Mouse (Mus musculus) ovary, postnatal 36 days (tissue): Measurements from ENCODE around the gene Col1a1.
"Not testable (repeated sequence)": the region's sequence is repeated elsewhere in the genome, so short reads cannot be mapped to it uniquely, and the experiment has no call there.

ENCODE experiments used
- DNase-seq: peaks from one replicate; pipeline ENCODE4 v3.0.0; 2022; ENCODE audit warnings: low spot score, mixed read lengths

Gene Col1a1

DNA sequence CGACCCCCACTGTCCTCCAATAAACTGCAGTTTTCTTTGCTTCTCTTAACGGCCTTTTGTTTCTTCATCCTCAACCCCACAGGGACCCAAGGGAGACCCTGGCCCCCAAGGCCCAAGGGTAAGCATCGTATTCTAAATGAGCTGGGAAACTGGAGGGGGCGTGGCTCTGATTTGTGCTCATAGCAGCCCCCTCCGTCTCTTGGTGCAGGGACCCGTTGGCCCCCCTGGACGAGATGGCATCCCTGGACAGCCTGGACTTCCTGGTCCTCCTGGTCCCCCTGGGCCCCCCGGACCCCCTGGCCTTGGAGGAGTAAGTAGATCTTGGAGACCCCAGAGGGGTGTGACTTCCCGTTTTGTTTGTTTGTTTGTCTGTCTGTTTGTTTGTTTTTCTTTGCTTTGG lies 2.3 kb downstream of the Col1a1 start:
- DNase-seq = no peak

DNA sequence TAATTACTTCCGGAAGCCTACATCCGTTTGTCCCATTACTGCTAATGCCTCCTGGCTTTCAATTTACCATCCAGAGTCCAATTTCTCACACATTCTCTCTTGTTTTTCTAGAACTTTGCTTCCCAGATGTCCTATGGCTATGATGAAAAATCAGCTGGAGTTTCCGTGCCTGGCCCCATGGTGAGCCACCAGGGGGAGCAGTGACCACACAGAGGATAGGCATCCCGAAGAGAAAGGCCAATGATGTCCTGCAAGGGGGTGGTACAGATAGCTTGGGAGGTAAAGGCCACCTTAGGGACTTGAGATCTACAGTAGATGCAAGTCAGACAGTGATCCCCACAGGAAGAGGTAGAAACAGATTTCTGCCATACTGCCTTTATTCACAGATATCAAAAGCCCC lies 3.3 kb downstream of the Col1a1 start:
- DNase-seq = peak; percentile 74

DNA sequence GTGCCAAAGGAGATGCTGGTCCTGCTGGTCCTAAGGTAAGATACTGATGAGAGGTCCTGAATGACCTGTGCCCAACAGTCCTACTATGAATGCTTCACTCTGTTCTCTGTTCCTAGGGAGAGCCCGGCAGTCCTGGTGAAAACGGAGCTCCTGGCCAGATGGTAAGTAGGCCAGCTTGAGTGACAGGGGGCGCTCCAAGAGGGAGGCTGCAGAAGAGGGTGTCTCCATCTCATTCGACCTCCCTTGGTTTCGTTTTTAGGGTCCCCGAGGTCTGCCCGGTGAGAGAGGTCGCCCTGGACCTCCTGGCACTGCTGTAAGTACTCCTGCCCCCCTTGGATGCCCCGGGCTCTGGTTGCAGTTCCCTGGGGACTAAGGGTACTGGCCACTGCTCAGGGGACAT lies 5.1 kb downstream of the Col1a1 start:
- no peak for DNase-seq

DNA sequence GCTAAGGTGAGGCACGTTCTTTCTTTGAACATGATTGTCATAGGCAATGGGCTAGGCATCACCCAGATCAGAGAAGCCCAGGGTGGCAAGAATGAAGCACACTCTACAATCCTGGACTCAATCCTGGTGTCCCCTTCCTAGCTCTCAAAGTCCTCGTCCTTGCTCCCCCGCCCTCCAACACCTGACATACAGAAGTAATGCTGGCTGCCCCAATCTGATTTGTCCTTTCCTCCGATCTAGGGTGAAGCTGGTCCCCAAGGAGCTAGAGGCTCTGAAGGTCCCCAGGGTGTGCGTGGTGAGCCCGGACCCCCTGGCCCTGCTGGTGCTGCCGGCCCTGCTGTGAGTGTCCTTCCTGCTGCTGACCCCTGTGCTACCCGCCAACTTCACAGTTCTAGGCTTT lies 5.8 kb downstream of the Col1a1 start:
- DNase-seq = no peak

DNA sequence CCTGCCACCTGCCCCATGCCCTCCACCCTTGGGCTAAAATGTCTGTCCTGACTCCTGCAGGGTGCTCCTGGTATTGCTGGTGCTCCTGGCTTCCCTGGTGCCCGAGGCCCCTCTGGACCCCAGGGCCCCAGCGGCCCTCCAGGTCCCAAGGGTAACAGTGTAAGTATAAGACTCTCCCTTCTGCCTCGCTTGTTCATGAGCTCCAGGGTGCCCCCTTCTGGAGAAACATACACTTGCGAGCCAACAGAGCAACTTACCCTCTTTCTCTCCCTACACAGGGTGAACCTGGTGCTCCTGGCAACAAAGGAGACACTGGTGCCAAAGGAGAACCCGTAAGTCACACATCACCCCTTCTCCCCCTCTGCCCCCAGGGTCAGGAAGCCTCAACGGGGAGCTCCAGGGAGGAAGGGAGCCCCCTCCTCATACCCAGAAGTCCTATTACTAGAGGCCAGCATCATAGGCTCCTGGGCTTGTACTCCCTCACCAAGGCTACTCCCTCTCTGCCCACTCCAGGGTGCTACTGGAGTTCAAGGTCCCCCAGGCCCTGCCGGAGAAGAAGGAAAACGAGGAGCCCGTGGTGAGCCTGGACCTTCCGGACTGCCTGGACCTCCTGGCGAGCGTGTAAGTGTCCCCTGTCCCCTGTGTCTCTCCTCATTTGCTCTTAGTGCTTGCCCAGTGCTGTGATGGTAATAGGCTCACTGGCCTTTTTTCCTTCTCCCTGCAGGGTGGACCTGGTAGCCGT lies 6.4 kb downstream of the Col1a1 start:
- DNase-seq = no peak

DNA sequence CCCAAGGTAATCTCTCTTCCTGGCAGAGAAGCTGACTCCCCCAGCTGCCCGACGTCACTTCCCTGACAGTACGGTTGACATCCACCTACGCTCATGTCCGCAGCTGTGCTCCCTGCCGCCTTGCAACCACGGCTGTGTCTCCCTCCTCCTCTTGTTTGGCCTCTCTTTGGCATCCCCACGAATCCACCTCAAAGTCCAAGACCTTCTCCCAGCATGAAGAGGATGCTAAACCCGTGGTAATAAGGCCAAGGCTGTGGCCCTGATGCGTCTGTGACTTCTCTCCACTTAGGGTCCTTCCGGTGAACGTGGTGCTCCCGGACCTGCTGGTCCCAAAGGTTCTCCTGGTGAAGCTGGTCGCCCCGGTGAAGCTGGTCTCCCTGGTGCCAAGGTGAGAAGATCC lies 7.0 kb downstream of the Col1a1 start:
- no peak for DNase-seq

DNA sequence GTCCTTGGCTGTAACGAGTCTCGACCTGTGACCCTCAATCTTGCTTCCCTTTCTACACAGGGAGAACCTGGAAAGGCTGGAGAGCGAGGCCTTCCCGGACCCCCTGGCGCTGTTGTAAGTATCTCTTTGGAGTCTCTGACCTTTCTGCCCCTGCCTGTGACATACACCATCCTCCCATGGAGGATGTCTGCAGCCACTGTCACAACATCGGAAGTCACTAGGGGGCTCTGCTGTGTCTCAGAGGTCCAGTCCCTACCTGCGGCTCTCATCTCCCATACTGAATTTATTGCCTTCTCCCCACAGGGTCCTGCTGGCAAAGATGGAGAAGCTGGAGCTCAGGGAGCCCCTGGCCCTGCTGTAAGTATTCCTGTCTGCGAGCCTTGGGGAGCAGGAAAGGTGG lies 8.3 kb downstream of the Col1a1 start:
- DNase-seq = no peak

DNA sequence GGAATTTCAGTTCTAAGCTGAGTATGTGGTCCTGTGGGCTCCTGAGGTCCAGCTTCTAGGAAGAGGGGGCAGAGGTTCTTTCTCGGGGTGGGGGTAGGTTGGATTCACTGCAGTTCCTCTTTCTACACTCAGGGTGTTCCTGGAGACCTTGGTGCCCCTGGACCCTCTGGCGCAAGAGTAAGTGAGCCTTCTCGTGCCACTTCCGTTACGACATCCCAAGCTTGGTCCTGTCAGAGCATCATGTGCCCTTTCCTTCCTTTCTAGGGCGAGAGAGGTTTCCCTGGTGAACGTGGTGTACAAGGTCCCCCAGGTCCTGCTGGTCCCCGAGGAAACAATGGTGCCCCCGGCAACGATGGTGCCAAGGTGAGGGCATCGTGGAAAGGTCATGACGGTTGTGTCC lies 9.2 kb downstream of the Col1a1 start:
- DNase-seq = no peak

DNA sequence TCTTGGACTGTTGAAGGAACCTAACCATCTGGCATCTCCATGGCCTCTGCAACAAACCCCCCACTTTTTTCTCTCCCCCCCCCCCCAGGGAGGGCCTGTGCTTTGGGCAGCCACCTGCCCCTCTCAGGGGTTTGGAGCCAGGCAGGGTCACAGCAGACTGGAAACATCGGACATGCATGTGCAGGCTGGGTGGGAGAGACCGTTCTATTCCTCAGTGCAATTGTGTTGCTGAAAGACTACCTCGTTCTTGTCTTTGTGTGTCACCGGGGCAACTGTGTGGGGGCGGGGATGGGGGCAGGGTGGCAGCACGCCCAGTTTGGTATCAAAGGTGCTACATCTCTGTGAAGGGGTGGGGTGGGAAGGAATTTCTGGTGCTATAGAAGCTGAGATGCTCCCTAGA lies 16.1 kb downstream of the Col1a1 start:
- no peak for DNase-seq

DNA sequence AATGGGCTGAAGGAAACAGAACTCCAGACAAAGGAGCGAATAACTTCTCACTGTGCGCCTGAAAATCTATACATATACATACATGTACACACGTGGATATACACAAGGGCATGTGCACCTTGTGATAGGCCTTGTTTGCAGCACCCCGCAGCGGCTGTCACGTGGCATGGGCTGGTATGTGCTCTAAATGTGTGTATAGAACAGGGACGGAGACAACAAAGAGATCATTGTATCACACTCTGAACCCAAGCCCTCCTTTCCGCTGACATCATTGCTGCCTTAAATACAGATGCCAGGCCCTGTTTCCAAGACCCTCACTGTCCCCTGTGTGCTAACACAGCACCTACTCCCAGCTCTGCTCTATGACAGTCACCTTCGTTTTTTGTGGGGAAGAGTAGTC lies 19.1 kb downstream of the Col1a1 start:
- DNase-seq = no peak

DNA sequence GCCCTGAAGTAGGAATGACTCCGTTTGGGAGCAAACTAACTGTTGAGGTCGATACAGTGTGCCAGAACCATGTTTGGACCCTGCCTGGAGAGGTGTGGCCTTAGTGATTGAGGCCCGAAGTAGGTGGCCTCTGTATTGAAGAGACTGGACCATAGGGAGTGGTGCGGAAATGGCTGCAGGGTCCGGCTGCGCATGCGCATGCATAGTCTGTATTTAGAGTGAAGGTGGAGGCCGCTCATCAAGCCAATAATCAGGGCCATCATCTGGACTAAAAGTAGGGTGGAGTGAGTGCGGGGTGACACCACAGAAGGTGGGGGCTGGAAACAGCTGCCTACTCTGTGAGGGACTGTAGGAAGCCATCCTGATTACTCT lies 21.7 kb downstream of the Col1a1 start:
- DNase-seq = no peak

DNA sequence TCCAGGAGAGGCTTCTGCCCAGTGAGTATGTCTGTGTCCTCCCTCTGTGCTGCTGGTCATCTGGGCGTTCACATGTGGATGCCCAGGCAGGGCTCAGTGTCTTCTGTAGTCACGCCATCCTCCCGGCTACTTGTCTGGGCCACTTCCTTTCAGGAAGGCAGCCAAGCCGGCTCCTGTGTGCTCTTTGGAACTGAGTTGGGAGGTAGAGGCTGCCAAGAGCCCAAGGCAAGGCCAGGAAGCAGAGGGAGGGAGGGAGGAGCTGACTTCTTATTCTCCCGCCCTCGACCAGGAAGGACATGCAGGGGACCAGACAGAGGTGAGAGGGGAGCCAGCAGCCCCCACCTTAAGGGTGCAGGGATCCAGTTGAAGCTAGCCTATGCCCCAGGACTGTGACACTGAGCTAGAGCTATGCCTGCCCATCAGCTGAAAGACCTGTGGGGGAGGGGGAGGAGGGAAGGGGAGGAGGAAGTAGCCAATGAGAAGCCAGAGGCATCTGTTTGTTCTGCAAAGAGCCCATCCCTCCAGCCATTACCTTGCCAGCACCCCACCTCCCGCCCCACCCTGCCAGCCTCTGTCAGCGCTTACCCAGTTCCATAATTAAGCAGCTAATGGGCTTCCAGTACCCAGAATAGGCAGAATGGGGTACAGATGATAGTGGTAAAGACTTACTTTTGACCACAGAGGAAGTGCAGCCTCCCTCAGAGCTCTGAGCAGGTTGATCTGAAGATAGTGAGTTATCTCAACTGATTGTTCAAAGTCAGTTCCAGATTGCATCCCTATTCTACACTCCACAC lies 22.2 kb downstream of the Col1a1 start:
- DNase-seq = peak; percentile 74

DNA sequence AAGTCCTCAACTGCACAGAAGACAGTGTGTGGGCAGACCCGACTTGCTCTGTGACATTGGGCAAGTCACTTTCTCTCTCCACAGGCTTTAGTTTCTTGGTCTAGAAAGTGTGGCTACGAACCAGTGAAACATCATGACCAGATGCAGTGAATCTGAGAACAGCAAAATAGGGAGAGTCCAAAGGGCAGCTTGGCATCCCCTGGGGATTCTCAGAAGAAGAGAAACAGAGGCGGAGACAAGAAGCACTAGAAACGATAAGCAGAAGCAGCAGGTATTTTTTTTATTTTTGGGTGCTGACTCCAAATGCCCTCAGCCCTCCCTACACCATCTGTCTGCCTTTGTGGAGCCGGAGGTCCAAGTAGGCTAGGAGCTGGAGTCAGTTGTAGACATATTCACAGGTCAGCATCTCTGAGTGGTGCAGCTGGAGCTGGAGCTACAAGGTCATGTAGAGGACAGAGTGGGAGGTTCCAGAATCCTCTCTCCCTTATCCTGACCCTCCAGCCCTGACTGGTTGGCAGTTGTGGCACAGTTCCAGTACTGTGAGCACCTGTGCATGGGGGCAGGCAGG lies 26.6 kb downstream of the Col1a1 start:
- DNase-seq = no peak

DNA sequence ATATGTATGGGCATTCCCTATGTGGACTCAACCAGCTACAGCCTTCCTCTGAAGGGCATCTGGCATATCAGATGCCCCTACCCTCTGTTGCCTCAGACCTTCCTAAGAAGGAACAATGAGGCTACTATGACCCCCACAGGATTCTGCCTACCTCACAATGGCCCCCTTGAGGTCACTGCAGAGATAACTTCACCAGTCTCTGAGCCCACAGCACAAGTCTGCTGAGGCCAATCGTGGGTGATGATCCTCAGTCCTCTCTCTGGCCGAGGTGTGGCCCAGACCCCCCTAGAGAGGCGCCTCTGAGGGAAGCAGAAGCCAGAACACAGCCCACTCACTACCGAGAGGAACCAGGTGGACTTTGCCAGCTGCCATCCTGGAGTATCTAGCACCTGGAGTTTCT lies 31.4 kb downstream of the Col1a1 start, which contains the start of gene Hils1:
TSS of gene Hils1 (plus strand) at position 175 of the 400 bp plus-strand sequence.
- DNase-seq = no peak

DNA sequence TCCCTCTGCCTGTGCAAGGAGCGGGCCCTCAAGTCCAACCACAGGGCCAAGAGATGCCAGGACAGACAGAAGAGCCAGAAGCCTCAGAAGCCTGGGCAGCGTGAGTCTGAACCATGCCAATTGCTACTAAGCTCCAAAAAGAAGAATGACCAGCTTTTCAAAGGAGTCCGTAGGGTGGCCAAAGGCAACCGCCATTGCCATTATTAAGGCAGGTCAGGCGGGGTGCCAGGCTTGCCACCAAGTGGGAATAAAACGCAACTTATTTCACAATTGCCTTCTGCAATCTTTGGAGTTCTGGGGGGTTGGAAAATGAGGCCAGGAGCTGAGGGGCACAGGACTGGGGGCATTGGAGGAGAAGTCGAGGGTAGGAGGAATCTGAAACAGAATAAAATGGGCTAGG lies 32.2 kb downstream of the Col1a1 start:
- DNase-seq = no peak

DNA sequence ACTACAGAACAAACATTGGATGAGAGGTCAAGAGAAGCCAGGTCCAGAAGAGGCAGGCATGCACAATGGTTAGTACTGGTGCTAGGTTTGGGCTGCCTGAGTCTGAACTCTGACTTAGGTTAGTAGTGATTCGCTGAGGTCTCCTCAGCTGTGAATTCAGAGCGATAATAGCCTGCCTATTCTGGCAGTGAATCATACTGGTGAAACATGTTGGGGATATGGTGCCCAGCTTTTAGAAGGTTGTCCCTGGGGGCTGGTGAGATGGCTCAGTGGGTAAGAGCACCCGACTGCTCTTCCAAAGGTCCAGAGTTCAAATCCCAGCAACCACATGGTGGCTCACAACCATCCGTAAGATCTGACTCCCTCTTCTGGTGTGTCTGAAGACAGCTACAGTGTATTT lies 33.7 kb downstream of the Col1a1 start:
- not testable (repeated sequence) for DNase-seq

DNA sequence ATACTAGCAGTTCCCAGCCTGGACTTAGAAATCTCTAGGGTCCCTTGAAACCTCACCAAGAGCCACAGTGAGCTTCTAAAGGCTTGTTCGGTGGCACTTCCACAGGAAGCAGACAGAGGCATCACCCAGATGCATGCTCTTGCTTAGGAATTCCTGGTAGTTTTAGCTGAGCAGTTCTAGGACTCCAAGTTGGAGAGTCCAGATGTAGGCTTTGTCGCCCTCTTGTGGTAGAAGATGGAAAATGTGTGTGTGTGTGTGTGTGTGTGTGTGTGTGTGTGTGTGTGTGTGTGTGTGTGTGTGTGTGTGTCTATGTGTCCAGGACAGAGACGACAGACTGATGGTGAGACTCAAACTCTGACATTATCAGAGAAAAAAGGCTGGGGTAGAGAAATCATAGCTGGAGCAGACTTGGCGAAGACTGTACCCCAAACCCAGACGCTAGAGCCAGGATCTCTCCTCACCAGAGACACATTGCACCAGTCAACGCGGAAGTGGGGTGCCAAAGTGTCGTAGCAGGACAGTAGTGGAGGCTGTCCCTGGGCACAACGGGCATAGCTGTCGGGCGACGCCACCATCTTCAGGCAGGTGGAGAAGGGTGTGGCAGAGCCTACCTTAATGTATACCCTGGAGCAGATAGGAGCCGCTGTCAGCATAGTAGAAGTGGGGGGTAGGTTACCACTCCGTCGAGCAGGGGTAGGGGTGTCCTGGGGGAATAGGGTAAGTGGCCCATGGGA lies 34.4 kb downstream of the Col1a1 start:
- DNase-seq = peak; percentile 51

DNA sequence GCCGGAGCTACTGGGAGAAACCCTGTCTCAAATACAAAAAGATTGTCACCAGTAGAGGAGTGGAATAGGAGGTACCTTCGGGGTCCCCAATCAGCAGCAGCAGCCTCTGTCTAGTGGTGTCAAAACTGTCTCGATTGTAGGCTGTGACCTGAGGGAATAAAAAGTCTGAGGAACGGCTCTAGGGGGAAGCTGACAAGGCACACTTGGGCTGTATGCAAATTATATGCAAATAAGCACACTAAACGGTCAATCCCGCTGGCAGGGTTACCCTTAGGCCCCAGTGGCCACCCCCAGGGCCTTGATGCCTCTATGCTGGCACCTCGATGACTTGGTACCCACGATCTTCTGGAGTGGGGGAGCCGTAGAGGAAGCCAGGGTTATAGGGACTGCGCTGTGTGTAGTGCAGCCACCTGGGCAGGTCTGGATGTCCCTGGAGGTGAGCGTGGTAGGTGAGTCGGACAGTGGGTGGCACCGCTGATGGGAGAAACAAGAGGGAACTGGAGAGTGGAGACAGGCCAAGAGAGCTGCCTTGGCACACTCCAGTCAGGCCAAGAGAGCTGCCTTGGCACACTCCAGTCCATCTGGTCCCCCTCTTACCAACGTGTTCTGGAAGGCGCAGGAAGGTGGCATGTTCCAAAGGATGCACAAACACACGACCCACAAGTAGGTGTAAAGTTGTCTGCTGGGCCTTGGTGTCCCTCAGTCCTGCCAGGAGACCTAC lies 36.0 kb downstream of the Col1a1 start:
- no peak for DNase-seq

DNA sequence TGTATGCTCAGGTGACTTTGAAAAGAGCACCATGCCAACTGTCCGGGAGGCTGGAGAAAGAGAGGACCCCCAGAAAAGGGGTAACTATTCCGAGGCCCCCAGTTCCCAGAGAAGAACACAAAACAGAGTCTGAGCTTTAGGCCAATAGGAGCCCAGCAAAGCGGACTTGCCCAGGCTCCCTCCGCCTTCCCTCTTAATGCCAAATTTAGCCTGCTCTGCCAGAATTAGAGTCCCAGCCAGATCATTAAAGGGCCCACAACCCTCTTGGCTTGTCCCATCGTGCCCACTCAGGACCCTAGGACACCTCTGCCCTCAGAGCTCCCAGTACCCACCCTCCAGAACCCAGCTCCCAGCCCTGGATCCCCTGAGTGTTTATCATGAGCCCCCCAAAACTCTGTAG lies 36.9 kb downstream of the Col1a1 start:
- no peak for DNase-seq

DNA sequence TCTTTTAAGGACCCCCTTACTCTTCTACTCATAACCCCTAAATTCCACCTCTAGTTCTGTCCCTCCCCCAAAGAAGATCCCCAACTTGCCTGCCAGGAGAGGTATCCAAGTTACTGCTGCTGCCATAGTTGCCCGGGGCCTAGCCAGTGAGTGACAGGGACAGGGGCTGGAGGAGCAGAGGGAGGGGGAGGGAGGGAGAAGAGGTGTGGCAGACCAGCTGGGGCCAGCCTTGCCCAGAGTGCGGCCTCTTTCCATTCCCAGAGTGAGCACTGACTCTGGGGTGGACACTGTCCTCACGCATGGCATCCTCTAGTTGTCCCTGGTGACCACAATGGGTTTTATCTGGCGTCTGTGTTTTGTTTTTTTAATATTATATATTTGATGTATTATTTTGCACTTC lies 37.3 kb downstream of the Col1a1 start:
- DNase-seq = no peak

DNA sequence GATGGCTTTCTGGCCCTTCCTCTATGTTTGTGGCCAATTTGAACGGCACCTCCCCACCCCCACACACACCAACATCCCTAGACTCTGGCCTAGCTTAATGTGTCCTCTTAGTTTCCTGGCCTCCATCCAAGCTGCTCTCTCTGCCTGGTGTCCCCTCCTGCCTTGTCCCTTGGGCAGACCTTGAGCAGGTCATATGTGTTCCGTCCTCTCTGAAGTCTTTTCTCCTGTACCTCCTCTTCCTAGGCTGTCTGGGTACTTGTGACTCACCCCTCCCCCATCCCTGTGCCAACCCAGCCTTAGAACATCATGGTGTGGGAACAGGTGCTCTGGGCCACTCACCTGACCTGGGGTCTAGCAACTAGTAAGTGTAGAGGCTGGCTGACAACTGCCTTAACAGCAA lies 38.9 kb downstream of the Col1a1 start:
- DNase-seq = no peak

DNA sequence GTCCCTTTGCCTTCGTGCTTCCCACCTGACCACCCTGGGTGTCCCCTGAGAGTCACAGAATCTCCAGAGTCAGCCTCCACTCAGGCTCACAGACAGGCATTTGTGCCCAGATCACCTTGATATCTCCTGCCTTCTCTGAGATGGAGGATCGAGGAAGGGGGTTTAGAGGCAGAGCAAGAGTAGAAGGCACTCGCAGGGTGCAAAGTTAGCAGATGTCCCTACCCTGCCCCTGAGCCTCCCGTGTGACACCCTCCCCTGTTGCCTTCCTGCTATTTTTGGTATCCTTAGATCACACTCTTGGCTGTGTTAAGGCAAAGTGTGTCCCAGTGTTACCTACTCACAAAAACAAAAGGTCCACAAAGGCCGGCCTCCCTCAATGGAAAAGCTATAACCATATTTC lies 40.2 kb downstream of the Col1a1 start, which contains the start of gene Sgca:
TSS of gene Sgca (minus strand) at position 129 of the 400 bp plus-strand sequence.
- no peak for DNase-seq
